13 mouse cellular contexts compared by ENCODE assay signal in genomic region chr15:89141443-89141842, GRCm38 (mm10). TPM values are rescaled to one million over a fixed set of nuclear protein-coding genes. Genes with fewer than 3 reads are reported as not detected.
A peak's percentile ranks its signal among the peaks of the same experiment; 100 is the strongest.
DNase-seq lines count a peak whose midpoint lies in the region; ATAC-seq lines count a peak whose summit lies in the region.
"Had no signal": no experiment of that assay in that cellular context is flagged by ENCODE, and none has a peak within 500 bp of the region (broad histone marks: within the 10 kb centered on the region; RNA-seq: fewer than 3 reads in every experiment).

No protein-coding gene starts in this region.

- peaks cover 31% of the 10 kb centered on the region for H3K4me1 ChIP-seq in kidney, embryonic 14.5 days (ENCODE audit: control insufficient read depth, insufficient read depth, low read length)
- peaks cover 24% of the 10 kb centered on the region for H3K4me1 ChIP-seq in brown adipose tissue, adult 24 weeks (ENCODE audit: control insufficient read depth, insufficient read depth, insufficient read length, low read length)
- H3K4me1 ChIP-seq in limb, embryonic 11.5 days (ENCODE audit: control insufficient read depth, insufficient read depth, low read length): peaks cover 14% of the 10 kb centered on the region

- no peak overlapping the region for H3K27ac ChIP-seq in kidney, embryonic 14.5 days (ENCODE audit: low read depth, low read length)
- 0 out of 2 replicates have a peak overlapping the region, but pooled peaks have one; percentile 38 for H3K27ac ChIP-seq in brown adipose tissue, adult 24 weeks (replicated peaks; ENCODE audit: low read depth, low read length)
- no peak overlapping the region for H3K27ac ChIP-seq in limb, embryonic 11.5 days (replicated peaks; ENCODE audit: low read depth, low read length)
- H3K27ac ChIP-seq: embryonic facial prominence, embryonic 15.5 days had no signal

- ATAC-seq in kidney, embryonic 14.5 days (ENCODE audit: low FRiP score, low TSS enrichment): peak; percentile 39
- no peak for ATAC-seq in limb, embryonic 11.5 days (ENCODE audit: insufficient number of reproducible peaks, low FRiP score, low TSS enrichment, low read depth)
- ATAC-seq: liver, postnatal 0 days had no signal

- H3K27me3 ChIP-seq in kidney, embryonic 14.5 days (ENCODE audit: control insufficient read depth, insufficient read depth, low read length): peaks cover 13% of the 10 kb centered on the region
- H3K27me3 ChIP-seq in limb, embryonic 11.5 days (ENCODE audit: control insufficient read depth, insufficient read depth, low read length): peaks cover 3% of the 10 kb centered on the region; the same call in 1 of the 2 replicates
- H3K27me3 ChIP-seq: Patski had no signal

- peak overlapping the region; percentile 96; the same call in 1 of the 2 replicates for H3K4me2 ChIP-seq in kidney, embryonic 14.5 days (replicated peaks; ENCODE audit: low read depth, low read length)
- H3K4me2 ChIP-seq in limb, embryonic 11.5 days (ENCODE audit: low read depth, severe bottlenecking): peak overlapping the region; percentile 98; the same call in 1 of the 2 replicates

- WGBS in kidney, embryonic 14.5 days: 13% methylated on average over 5 of the region's 5 CpGs
- WGBS in limb, embryonic 11.5 days: 16% methylated on average over 5 of the region's 5 CpGs

- H3K36me3 ChIP-seq in kidney, embryonic 14.5 days (ENCODE audit: control insufficient read depth, insufficient read depth, low read length): no peaks in the 10 kb centered on the region
- no peaks in the 10 kb centered on the region for H3K36me3 ChIP-seq in limb, embryonic 11.5 days (ENCODE audit: control insufficient read depth, insufficient read depth, low read length)
- H3K36me3 ChIP-seq: embryonic facial prominence, embryonic 15.5 days had no signal

- DNase-seq in gastrocnemius, adult 18-20 months (ENCODE audit: low spot score): peak; percentile 61
- DNase-seq in gastrocnemius, postnatal 4 days (ENCODE audit: low spot score in 2 of 2): no peak
- no peak for DNase-seq in kidney, adult 11 months
- DNase-seq in limb, embryonic 11.5 days (ENCODE audit: low spot score): no peak
- no peak for DNase-seq in layer of hippocampus, adult 9-11 months
- no peak for DNase-seq in spleen, postnatal 14 days (ENCODE audit: low spot score in 2 of 2)
- DNase-seq: adrenal gland, postnatal 10 days; B cell, adult 2 months; liver, postnatal 0 days had no signal

- H3K9ac ChIP-seq in kidney, embryonic 14.5 days (ENCODE audit: low read depth, low read length): no peak overlapping the region
- no peak overlapping the region for H3K9ac ChIP-seq in limb, embryonic 11.5 days (ENCODE audit: low read length)
- H3K9ac ChIP-seq: embryonic facial prominence, embryonic 15.5 days; liver, postnatal 0 days had no signal

- no peaks in the 10 kb centered on the region for H3K9me3 ChIP-seq in kidney, embryonic 14.5 days (ENCODE audit: control insufficient read depth, low read length)
- no peaks in the 10 kb centered on the region for H3K9me3 ChIP-seq in limb, embryonic 11.5 days (ENCODE audit: control insufficient read depth, low read length)
- H3K9me3 ChIP-seq: embryonic facial prominence, embryonic 15.5 days had no signal

- no peak overlapping the region for H3K4me3 ChIP-seq in kidney, embryonic 14.5 days (ENCODE audit: low read length)
- no peak overlapping the region for H3K4me3 ChIP-seq in brown adipose tissue, adult 24 weeks (ENCODE audit: insufficient read depth, low read depth, low read length)
- 0 out of 2 replicates have a peak overlapping the region, but pooled peaks have one; percentile 57 for H3K4me3 ChIP-seq in limb, embryonic 11.5 days (ENCODE audit: low read depth, low read length)

RNA-seq across cellular contexts. Expression of gene Mapk12, which starts 0.9 kb away (rescaled TPM):
- 100 to 1,000 TPM; 142 to 145 TPM for total RNA-seq in gastrocnemius, adult 18-20 months (2021)
- total RNA-seq in gastrocnemius, postnatal 4 days (2021): 10 to 100 TPM; 54.4 to 57.3 TPM
- 20.8 and 23.4 TPM in 2 replicates for polyA plus RNA-seq in kidney, embryonic 14.5 days (2014; fragmentation: Nextera tagmentation; extraction: Ambion mirVana)
- 6.6 and 7.5 TPM in 2 replicates for polyA plus RNA-seq in brown adipose tissue, adult 24 weeks (2012; ENCODE audit: insufficient read depth, insufficient read length, missing spikeins)
- 14.3 and 15.2 TPM in 2 replicates for polyA plus RNA-seq in limb, embryonic 11.5 days (2014; fragmentation: Nextera tagmentation; extraction: Ambion mirVana)

RNA-seq across cellular contexts. Expression of gene Mapk11, which starts 8.0 kb away (rescaled TPM):
- total RNA-seq in gastrocnemius, adult 18-20 months (2021): 1 to 10 TPM in 1 of 2 experiments, under 1 TPM in 1; 0.89 to 1.9 TPM
- total RNA-seq in gastrocnemius, postnatal 4 days (2021): 1 to 10 TPM; 3.4 to 4.1 TPM
- 8.4 and 14.8 TPM in 2 replicates for polyA plus RNA-seq in kidney, embryonic 14.5 days (2014; fragmentation: Nextera tagmentation; extraction: Ambion mirVana)
- polyA plus RNA-seq in brown adipose tissue, adult 24 weeks (2012; ENCODE audit: insufficient read depth, insufficient read length, missing spikeins): 1.1 and 2.5 TPM in 2 replicates
- 15.3 and 16.6 TPM in 2 replicates for polyA plus RNA-seq in limb, embryonic 11.5 days (2014; fragmentation: Nextera tagmentation; extraction: Ambion mirVana)

RNA-seq across cellular contexts. Expression of gene Hdac10, which starts 12.9 kb away (rescaled TPM):
- 1 to 10 TPM; 5.7 to 5.9 TPM for total RNA-seq in gastrocnemius, adult 18-20 months (2021)
- 10 to 100 TPM; 11.2 to 11.8 TPM for total RNA-seq in gastrocnemius, postnatal 4 days (2021)
- polyA plus RNA-seq in kidney, embryonic 14.5 days (2014; fragmentation: Nextera tagmentation; extraction: Ambion mirVana): 9.2 and 12.9 TPM in 2 replicates
- 4.6 and 6.8 TPM in 2 replicates for polyA plus RNA-seq in brown adipose tissue, adult 24 weeks (2012; ENCODE audit: insufficient read depth, insufficient read length, missing spikeins)
- 9.1 and 9.8 TPM in 2 replicates for polyA plus RNA-seq in limb, embryonic 11.5 days (2014; fragmentation: Nextera tagmentation; extraction: Ambion mirVana)

RNA-seq across cellular contexts. Expression of gene Tubgcp6, which starts 18.5 kb away (rescaled TPM):
- total RNA-seq in gastrocnemius, adult 18-20 months (2021): 1 to 10 TPM; 6.9 to 8.4 TPM
- total RNA-seq in gastrocnemius, postnatal 4 days (2021): 10 to 100 TPM; 13.5 to 16.6 TPM
- 10.9 and 21.0 TPM in 2 replicates for polyA plus RNA-seq in kidney, embryonic 14.5 days (2014; fragmentation: Nextera tagmentation; extraction: Ambion mirVana)
- polyA plus RNA-seq in brown adipose tissue, adult 24 weeks (2012; ENCODE audit: insufficient read depth, insufficient read length, missing spikeins): 3.9 and 6.1 TPM in 2 replicates
- polyA plus RNA-seq in limb, embryonic 11.5 days (2014; fragmentation: Nextera tagmentation; extraction: Ambion mirVana): 22.6 and 23.5 TPM in 2 replicates

RNA-seq across cellular contexts. Expression of gene Plxnb2, which starts 39.1 kb away (rescaled TPM):
- total RNA-seq in gastrocnemius, adult 18-20 months (2021): 1 to 10 TPM; 4.0 to 8.2 TPM
- 10 to 100 TPM; 81.0 to 84.7 TPM for total RNA-seq in gastrocnemius, postnatal 4 days (2021)
- 124 and 165 TPM in 2 replicates for polyA plus RNA-seq in kidney, embryonic 14.5 days (2014; fragmentation: Nextera tagmentation; extraction: Ambion mirVana)
- 5.4 and 7.5 TPM in 2 replicates for polyA plus RNA-seq in brown adipose tissue, adult 24 weeks (2012; ENCODE audit: insufficient read depth, insufficient read length, missing spikeins)
- 122 and 125 TPM in 2 replicates for polyA plus RNA-seq in limb, embryonic 11.5 days (2014; fragmentation: Nextera tagmentation; extraction: Ambion mirVana)
